Mouse (Mus musculus) megakaryocyte, embryonic 14.5 days (primary cell): ENCODE results near the gene Gm17349.

ENCODE experiments used
- FLI1 ChIP-seq: IDR thresholded peaks from 2 replicates; pipeline ENCODE4 v1.6.1; 2012; ENCODE audit warnings: low read length, inconsistent platforms, mixed read lengths
- GATA1 ChIP-seq: IDR thresholded peaks from 3 replicates; pipeline ENCODE4 v1.6.1; 2012; ENCODE audit warnings: mixed read lengths, low read length, inconsistent platforms, borderline replicate concordance

GRCm38 (mm10) chr15:99723120-99723514 lies 17.8 kb upstream of the Gm17349 start:
- TF ChIP-seq GATA1 (no peak), FLI1 (no peak)
